Mouse (Mus musculus) forebrain, embryonic 15.5 days (tissue): Measurements from ENCODE around the gene Srpk3. TPM values are rescaled to one million over a fixed set of nuclear protein-coding genes. Genes with fewer than 3 reads are reported as not detected.
A peak's percentile ranks its signal among the peaks of the same experiment; 100 is the strongest.
"Not testable (repeated sequence)": the region's sequence is repeated elsewhere in the genome, so short reads cannot be mapped to it uniquely, and the experiment has no call there.

Experiments
- ATAC-seq: fragments of 200-750 bp; cut with Nextera tagmentation; replicated peaks from 2 replicates; pipeline ENCODE4 v1.8.0; 2017; ENCODE audit warnings: mild to moderate bottlenecking, moderate TSS enrichment, moderate library complexity
- H3K27ac ChIP-seq: fragments of 300-500 bp; sonication (generic); replicated peaks from 2 replicates; pipeline ENCODE4 v1.5.1; 2015; ENCODE audit warnings: mild to moderate bottlenecking, inconsistent platforms
- H3K27me3 ChIP-seq: fragments of 300-500 bp; sonication (generic); 2 replicates; pipeline ENCODE4 v1.6.1; 2015; ENCODE audit warnings: inconsistent platforms
- H3K36me3 ChIP-seq: fragments of 300-500 bp; sonication (generic); 2 replicates; pipeline ENCODE4 v1.6.1; 2015; ENCODE audit warnings: mild to moderate bottlenecking, inconsistent platforms
- H3K4me1 ChIP-seq: fragments of 300-500 bp; sonication (generic); 2 replicates; pipeline ENCODE4 v1.6.1; 2015; ENCODE audit warnings: inconsistent platforms
- H3K4me2 ChIP-seq: fragments of 300-500 bp; sonication (generic); replicated peaks from 2 replicates; pipeline ENCODE4 v1.6.1; 2015; ENCODE audit warnings: mild to moderate bottlenecking, inconsistent platforms
- H3K4me3 ChIP-seq: fragments of 300-500 bp; sonication (generic); 2 replicates; pipeline ENCODE4 v1.5.1; 2015; ENCODE audit warnings: mild to moderate bottlenecking, inconsistent platforms
- H3K9ac ChIP-seq: fragments of 300-500 bp; sonication (generic); replicated peaks from 2 replicates; pipeline ENCODE4 v1.6.1; 2015; ENCODE audit warnings: mild to moderate bottlenecking, inconsistent platforms
- H3K9me3 ChIP-seq: fragments of 300-500 bp; sonication (generic); 2 replicates; pipeline ENCODE4 v1.6.1; 2016; ENCODE audit warnings: inconsistent platforms
- WGBS: fragments of 180-500 bp; shearing (Covaris S2); methylation state at CpG from one replicate; pipeline ENCODE4 v1.1.7; 2015; ENCODE audit warnings: mixed read lengths; 5-methylcytosine and 5-hydroxymethylcytosine counted together
- polyA plus RNA-seq: library from polyadenylated mRNA; unstranded; fragments of >200 nt; fragmentation: Nextera tagmentation; extraction: Ambion mirVana; gene quantifications from 2 replicates; pipeline ENCODE4 v1.2.1, GENCODE M21; 2015

The Srpk3 gene
- 1.5 and 1.8 TPM in 2 replicates for polyA plus RNA-seq

- Histone ChIP-seq H3K9ac (no peak within 1 kb of the TSS), H3K4me2 (no peak within 1 kb of the TSS), H3K4me3 (no peak within 1 kb of the TSS), H3K36me3 (peaks cover 10% of the 10 kb centered on the region), H3K4me1 (no peaks in the 10 kb centered on the region), H3K9me3 (no peaks in the 10 kb centered on the region), H3K27ac (no peak within 1 kb of the TSS), H3K27me3 (no peaks in the 10 kb centered on the region)
- WGBS: 64% methylated on average over 9 of the region's 9 CpGs
- ATAC-seq: 0 out of 2 replicates have a peak, but pooled peaks have one; percentile 35
Observed at GRCm38 (mm10) chrX:73774168-73774760, at the start of gene Srpk3. TSS of gene Srpk3 (plus strand) at chrX:73774405.

GRCm38 (mm10) chrX:73730908-73731307 lies 43.3 kb upstream of the Srpk3 start:
- WGBS: 50% methylated on average over 1 of the region's 1 CpGs

GRCm38 (mm10) chrX:73738155-73738554 lies 36.0 kb upstream of the Srpk3 start:
- no peak overlapping the region for H3K9ac ChIP-seq
- no peaks in the 10 kb centered on the region for H3K4me1 ChIP-seq
- H3K36me3 ChIP-seq: no peaks in the 10 kb centered on the region
- H3K27me3 ChIP-seq: no peaks in the 10 kb centered on the region
- H3K9me3 ChIP-seq: no peaks in the 10 kb centered on the region
- no peak overlapping the region for H3K27ac ChIP-seq
- H3K4me2 ChIP-seq: no peak overlapping the region
- 84% methylated on average over 1 of the region's 1 CpGs for WGBS
- ATAC-seq: no peak
- H3K4me3 ChIP-seq: no peak overlapping the region

More at GRCm38 (mm10) chrX:73730908-73731307, 43.3 kb upstream of the Srpk3 start:
- Histone ChIP-seq H3K4me2 (no peak overlapping the region), H3K27ac (no peak overlapping the region), H3K9me3 (no peaks in the 10 kb centered on the region), H3K36me3 (peaks cover 4% of the 10 kb centered on the region; the same call in 1 of the 2 replicates), H3K9ac (no peak overlapping the region), H3K4me3 (no peak overlapping the region), H3K4me1 (no peaks in the 10 kb centered on the region), H3K27me3 (no peaks in the 10 kb centered on the region)
- ATAC-seq: no peak

- H3K27ac ChIP-seq: no peak overlapping the region
Observed at GRCm38 (mm10) chrX:73739151-73739550, 35.1 kb upstream of the Srpk3 start.

GRCm38 (mm10) chrX:73739841-73740240 lies 34.4 kb upstream of the Srpk3 start:
- H3K4me3 ChIP-seq, H3K9me3 ChIP-seq, H3K36me3 ChIP-seq, H3K27ac ChIP-seq, ATAC-seq, H3K4me1 ChIP-seq, H3K4me2 ChIP-seq, H3K27me3 ChIP-seq, H3K9ac ChIP-seq: not testable (repeated sequence)
- WGBS: 94% methylated on average over 7 of the region's 7 CpGs

More at GRCm38 (mm10) chrX:73739151-73739550, 35.1 kb upstream of the Srpk3 start:
- H3K9me3 ChIP-seq: no peaks in the 10 kb centered on the region
- no peak overlapping the region for H3K4me2 ChIP-seq
- ATAC-seq: no peak
- no peak overlapping the region for H3K4me3 ChIP-seq
- no peaks in the 10 kb centered on the region for H3K4me1 ChIP-seq
- WGBS: 64% methylated on average over 5 of the region's 5 CpGs
- no peaks in the 10 kb centered on the region for H3K27me3 ChIP-seq
- H3K36me3 ChIP-seq: no peaks in the 10 kb centered on the region
- H3K9ac ChIP-seq: no peak overlapping the region

GRCm38 (mm10) chrX:73744774-73745481 lies 29.3 kb upstream of the Srpk3 start:
- H3K36me3 ChIP-seq: no peaks in the 10 kb centered on the region
- WGBS: 87% methylated on average over 1 of the region's 1 CpGs

GRCm38 (mm10) chrX:73748977-73749376 lies 25.2 kb upstream of the Srpk3 start:
- H3K4me3 ChIP-seq: no peak overlapping the region
- no peaks in the 10 kb centered on the region for H3K36me3 ChIP-seq
- H3K27me3 ChIP-seq: no peaks in the 10 kb centered on the region
- WGBS: 100% methylated on average over 1 of the region's 1 CpGs
- no peaks in the 10 kb centered on the region for H3K9me3 ChIP-seq
- H3K4me2 ChIP-seq: no peak overlapping the region
- H3K9ac ChIP-seq: no peak overlapping the region
- no peak overlapping the region for H3K27ac ChIP-seq
- no peaks in the 10 kb centered on the region for H3K4me1 ChIP-seq
- no peak for ATAC-seq

More at GRCm38 (mm10) chrX:73744774-73745481, 29.3 kb upstream of the Srpk3 start:
- no peaks in the 10 kb centered on the region for H3K27me3 ChIP-seq
- H3K9ac ChIP-seq: no peak overlapping the region
- ATAC-seq: no peak
- H3K4me2 ChIP-seq: no peak overlapping the region
- no peak overlapping the region for H3K4me3 ChIP-seq
- H3K4me1 ChIP-seq: no peaks in the 10 kb centered on the region
- H3K9me3 ChIP-seq: no peaks in the 10 kb centered on the region
- no peak overlapping the region for H3K27ac ChIP-seq

GRCm38 (mm10) chrX:73756334-73757140 lies 17.7 kb upstream of the Srpk3 start, which contains the start of gene Plxnb3:
TSS of gene Plxnb3 (plus strand) at chrX:73757090.
- Histone ChIP-seq H3K9ac (no peak within 1 kb of the TSS), H3K4me2 (no peak within 1 kb of the TSS), H3K27me3 (no peaks in the 10 kb centered on the region), H3K4me3 (no peak within 1 kb of the TSS), H3K27ac (no peak within 1 kb of the TSS), H3K36me3 (no peaks in the 10 kb centered on the region), H3K9me3 (no peaks in the 10 kb centered on the region), H3K4me1 (no peaks in the 10 kb centered on the region)
- no peak for ATAC-seq
- 50% methylated on average over 5 of the region's 5 CpGs for WGBS

GRCm38 (mm10) chrX:73758611-73759290 lies 15.5 kb upstream of the Srpk3 start:
- H3K4me1 ChIP-seq: no peaks in the 10 kb centered on the region
- no peak overlapping the region for H3K9ac ChIP-seq
- no peak overlapping the region for H3K4me2 ChIP-seq
- no peak for ATAC-seq
- H3K4me3 ChIP-seq: no peak overlapping the region
- H3K27ac ChIP-seq: no peak overlapping the region
- H3K9me3 ChIP-seq: no peaks in the 10 kb centered on the region
- 80% methylated on average over 13 of the region's 13 CpGs for WGBS
- no peaks in the 10 kb centered on the region for H3K27me3 ChIP-seq
- H3K36me3 ChIP-seq: no peaks in the 10 kb centered on the region

- no peak for ATAC-seq
- H3K4me2 ChIP-seq: no peak overlapping the region
- 83% methylated on average over 1 of the region's 1 CpGs for WGBS
- no peaks in the 10 kb centered on the region for H3K27me3 ChIP-seq
- H3K36me3 ChIP-seq: no peaks in the 10 kb centered on the region
- no peaks in the 10 kb centered on the region for H3K9me3 ChIP-seq
- no peak overlapping the region for H3K4me3 ChIP-seq
- H3K27ac ChIP-seq: no peak overlapping the region
- H3K9ac ChIP-seq: no peak overlapping the region
- H3K4me1 ChIP-seq: no peaks in the 10 kb centered on the region
Observed at GRCm38 (mm10) chrX:73765311-73765710, 8.9 kb upstream of the Srpk3 start.

- Histone ChIP-seq H3K36me3 (no peaks in the 10 kb centered on the region), H3K27me3 (no peaks in the 10 kb centered on the region), H3K27ac (no peak overlapping the region), H3K9ac (no peak overlapping the region), H3K4me2 (no peak overlapping the region), H3K4me1 (no peaks in the 10 kb centered on the region), H3K4me3 (no peak overlapping the region), H3K9me3 (no peaks in the 10 kb centered on the region)
- no peak for ATAC-seq
- whole genome bisulfite sequencing: 55% methylated on average over 9 of the region's 9 CpGs
Observed at GRCm38 (mm10) chrX:73767267-73767666, 6.9 kb upstream of the Srpk3 start.
